Mouse (Mus musculus) fibroblast of lung, adult 2 months (primary cell): ENCODE results near the gene Samd4b.
A peak's percentile ranks its signal among the peaks of the same experiment; 100 is the strongest.

Experiments used
- DNase-seq: peaks from one replicate; pipeline ENCODE4 v3.0.0-alpha.2; 2011; ENCODE audit warnings: low read depth

The Samd4b gene

GRCm38 (mm10) chr7:28444344-28444974, 153.5 kb downstream of the Samd4b start:
- DNase-seq: no peak

- DNase-seq: no peak
Measured at GRCm38 (mm10) chr7:28442688-28443087, 155.3 kb downstream of the Samd4b start.

- no peak for DNase-seq
Measured at GRCm38 (mm10) chr7:28441776-28442485, 156.0 kb downstream of the Samd4b start.

- no peak for DNase-seq
Measured at GRCm38 (mm10) chr7:28440739-28441138, 157.2 kb downstream of the Samd4b start.

GRCm38 (mm10) chr7:28438771-28439170, 159.2 kb downstream of the Samd4b start:
- no peak for DNase-seq

DNA sequence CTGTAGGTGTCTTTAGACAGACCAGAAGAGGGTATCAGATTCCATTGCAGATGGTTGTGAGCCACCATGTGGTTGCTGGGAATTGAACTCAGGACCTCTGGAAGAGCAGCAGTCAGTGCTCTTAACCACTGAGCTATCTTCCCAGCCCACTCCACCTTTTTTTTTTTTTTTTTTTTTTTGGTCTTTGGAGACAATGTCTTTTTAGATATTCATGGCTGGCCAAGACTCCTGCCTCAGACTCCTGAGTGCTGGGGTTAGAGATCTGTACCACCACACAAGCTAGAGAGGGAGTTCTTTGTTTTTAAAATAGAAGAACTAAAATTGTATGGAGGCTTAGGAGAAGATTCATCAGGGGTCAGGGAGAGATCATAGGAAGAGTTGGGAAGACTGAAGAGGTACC, 160.0 kb downstream of the Samd4b start:
- no peak for DNase-seq

- DNase-seq: peak; percentile 67
Measured at GRCm38 (mm10) chr7:28436932-28437570, 160.9 kb downstream of the Samd4b start, which contains the start of gene Gmfg. Gene Gmfg, plus strand, starts transcription at chr7:28437447.

DNA sequence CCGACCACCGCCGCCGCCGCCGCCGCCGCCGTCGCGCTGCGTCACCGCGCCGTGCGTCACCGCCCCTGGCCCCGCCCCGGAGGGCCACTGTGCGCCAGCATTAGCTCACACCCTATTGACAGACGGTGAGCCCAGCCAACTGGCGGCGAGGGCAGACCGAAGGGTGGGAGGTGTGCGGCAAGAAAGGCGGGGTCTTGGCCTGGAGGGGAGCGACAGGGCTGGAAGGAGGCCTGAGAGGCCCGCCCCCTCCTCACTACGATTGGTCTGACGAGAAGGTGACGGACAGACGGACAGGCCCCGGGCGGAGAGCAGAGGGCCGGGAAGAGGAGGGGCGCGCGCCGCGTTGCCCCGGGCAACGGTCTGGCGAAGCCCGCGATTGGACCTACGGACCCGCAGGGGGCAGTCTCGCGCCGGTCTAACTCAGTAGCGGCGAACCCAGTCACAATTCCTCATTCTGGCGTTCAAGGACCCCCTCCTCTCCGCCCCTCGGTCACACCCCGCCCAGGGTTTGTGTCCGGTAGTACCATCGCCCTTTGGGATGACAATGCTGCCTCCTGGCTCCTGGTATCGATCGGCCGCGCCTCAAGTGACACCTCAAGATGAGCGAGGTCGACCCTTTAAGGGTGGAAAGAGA, 161.6 kb downstream of the Samd4b start:
- peak; percentile 99 for DNase-seq

- DNase-seq: no peak
Measured at GRCm38 (mm10) chr7:28435660-28436259, 162.2 kb downstream of the Samd4b start.

GRCm38 (mm10) chr7:28432252-28432651, 165.7 kb downstream of the Samd4b start:
- no peak for DNase-seq

DNA sequence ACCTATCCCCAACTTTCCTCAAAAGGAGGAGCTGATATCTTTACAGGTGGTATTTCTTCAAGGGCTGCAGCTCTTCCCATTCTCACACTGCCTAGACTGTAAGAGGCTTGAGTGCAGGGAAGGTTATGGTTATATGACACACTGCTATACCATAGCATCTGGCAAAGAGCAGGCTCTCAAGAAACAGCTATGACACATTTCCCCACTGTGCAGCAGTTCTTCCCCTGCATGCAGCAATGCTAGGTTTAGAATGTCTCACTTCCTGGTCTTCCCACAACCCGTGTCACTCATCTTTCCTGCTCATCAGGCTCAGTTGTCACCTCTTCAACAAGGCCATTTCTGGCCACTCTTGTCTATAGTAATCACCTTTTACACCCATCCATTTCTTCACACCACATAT, 167.4 kb downstream of the Samd4b start:
- no peak for DNase-seq

- DNase-seq: no peak
Measured at GRCm38 (mm10) chr7:28427738-28428137, 170.2 kb downstream of the Samd4b start.

GRCm38 (mm10) chr7:28423018-28423417, 174.9 kb downstream of the Samd4b start:
- DNase-seq: no peak

DNA sequence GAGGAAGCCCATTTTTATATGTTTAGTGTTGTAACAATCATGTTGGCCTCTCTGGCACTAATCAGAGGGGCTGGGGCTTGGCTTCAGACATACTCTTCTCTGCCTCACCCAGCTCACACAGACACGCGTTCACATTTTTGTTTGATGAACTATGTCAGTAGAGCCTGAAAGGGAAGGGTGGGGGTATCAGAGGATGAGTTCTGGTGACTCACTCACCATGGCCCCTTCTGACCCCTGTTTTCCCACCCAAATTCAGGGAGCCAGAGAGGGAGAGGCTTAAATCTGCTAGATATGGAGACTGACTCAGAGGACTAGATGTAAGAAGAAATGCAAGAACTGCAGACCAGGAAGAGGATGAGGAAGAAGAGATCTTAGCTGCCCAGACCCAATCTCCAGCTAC, 178.5 kb downstream of the Samd4b start:
- no peak for DNase-seq

GRCm38 (mm10) chr7:28418096-28418670, 179.8 kb downstream of the Samd4b start:
- DNase-seq: peak; percentile 65

DNA sequence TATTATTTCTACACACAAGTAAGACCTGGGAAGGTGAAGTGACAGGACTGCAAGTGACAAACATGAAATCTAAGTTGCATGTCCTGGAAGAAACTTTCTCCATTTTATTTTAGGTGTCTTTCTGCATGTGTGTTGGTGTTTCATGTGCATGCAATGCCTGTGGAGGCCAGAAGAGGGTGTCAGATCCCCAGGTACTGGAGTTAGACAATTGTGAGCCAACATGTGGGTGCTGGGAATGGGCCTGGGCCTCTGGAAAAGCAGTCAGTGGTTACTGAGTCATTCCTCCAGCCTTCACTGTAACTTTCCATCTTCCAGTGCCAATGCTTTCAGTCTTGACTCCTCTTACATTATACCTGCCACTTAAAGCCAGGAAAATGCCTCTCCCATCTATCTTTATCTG, 180.6 kb downstream of the Samd4b start:
- DNase-seq: no peak

GRCm38 (mm10) chr7:28412826-28413225, 185.1 kb downstream of the Samd4b start:
- DNase-seq: no peak

DNA sequence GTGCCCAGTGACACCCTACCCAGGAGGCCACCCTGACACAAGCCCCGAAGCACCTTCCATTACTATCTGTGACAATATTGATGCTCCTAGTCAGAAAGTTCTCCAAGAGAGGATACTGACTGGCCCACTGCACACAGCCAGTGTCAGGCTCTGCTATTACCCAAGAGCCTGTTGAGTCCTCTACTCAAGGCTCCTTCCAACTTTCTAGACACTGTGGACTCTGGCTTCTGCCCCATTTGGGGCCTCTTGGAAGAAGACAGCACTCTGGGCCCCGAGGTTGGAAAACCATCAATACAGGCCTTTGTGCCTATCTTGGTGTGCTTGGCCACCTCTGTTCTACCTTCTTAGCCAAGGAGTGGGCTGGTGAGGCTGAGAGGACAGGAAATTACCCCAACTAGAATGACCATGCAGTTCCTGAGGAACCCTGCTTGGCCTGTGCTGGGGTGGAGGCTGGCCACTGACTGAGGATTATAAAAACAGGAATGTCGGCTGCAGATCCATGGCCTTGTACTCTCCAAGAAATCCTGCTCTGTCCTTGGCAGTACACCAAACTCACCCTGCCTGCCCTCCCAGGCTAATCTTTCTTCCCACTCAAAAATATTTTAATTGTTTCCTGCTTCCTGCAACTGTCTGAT, 187.0 kb downstream of the Samd4b start:
- peak; percentile 34 for DNase-seq

- no peak for DNase-seq
Measured at GRCm38 (mm10) chr7:28401942-28402341, 196.0 kb downstream of the Samd4b start.

- DNase-seq: no peak
Measured at GRCm38 (mm10) chr7:28401030-28401429, 196.9 kb downstream of the Samd4b start.

DNA sequence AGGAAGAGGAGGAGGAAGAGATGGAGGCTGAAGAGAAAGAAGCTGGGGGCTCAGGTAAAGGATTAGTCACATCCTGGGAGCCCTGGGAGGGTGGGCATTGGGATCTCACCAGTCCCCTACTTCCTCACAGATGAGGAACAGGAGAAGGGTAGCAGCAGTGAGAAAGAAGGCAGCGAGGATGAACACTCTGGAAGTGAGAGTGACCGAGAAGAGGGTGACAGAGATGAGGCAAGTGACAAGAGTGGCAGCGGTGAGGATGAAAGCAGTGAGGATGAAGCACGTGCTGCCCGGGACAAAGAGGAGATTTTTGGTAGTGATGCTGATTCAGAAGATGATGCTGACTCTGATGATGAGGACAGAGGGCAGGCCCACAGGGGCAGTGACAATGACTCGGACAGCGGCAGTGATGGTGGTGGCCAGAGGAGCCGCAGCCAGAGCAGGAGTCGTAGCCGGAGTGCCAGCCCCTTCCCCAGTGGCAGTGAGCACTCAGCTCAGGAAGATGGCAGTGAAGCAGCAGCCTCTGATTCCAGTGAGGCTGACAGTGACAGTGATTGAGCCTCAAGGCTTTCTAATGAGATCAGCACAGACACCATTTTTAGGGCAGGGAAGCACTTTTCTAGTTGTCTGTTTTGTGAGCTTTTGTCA, 199.1 kb downstream of the Samd4b start:
- DNase-seq: no peak
